21 mouse cellular contexts compared by ENCODE assay signal in the genomic region with DNA sequence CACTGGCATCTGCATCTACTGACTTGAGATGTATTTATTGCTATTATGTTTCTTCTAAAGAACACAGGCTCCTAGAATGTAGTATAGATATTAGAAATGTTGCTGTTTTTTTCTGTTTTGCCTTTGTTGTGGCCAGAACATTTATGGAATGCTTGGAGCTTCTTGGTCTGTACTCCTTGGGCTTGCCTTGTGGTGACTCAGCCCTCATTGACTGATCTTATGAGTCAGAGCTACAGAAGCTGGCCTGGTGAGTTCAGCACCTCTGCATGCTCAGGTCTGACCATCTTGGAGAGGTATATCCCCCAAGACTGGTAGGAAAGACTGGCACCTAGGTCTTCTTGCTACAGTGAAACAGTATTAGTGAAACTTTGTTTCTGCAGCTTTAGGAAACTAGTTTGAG. TPM values are rescaled to one million over a fixed set of nuclear protein-coding genes. Genes with fewer than 3 reads are reported as not detected.
DNase-seq lines count a peak whose midpoint lies in the region; ATAC-seq and TF ChIP-seq lines count a peak whose summit lies in the region.
"Had no signal": no experiment of that assay in that cellular context is flagged by ENCODE, and none has a peak within 500 bp of the region (broad histone marks: within the 10 kb centered on the region; RNA-seq: fewer than 3 reads in every experiment).

No protein-coding gene starts in this region.

- H3K27ac ChIP-seq in kidney, postnatal 0 days = no peak overlapping the region
- H3K27ac ChIP-seq in stomach, postnatal 0 days (replicated peaks) = no peak overlapping the region
- H3K27ac ChIP-seq: embryonic facial prominence, embryonic 13.5 days; forebrain, embryonic 13.5 days; hindbrain, embryonic 13.5 days; hindbrain, postnatal 0 days had no signal

- no peak overlapping the region for H3K9ac ChIP-seq in kidney, postnatal 0 days (ENCODE audit: low read depth, low read length)
- H3K9ac ChIP-seq in stomach, postnatal 0 days (ENCODE audit: low read length) = no peak overlapping the region
- H3K9ac ChIP-seq: embryonic facial prominence, embryonic 13.5 days; forebrain, embryonic 13.5 days; forebrain, postnatal 0 days; hindbrain, embryonic 13.5 days had no signal

- ATAC-seq in kidney, postnatal 0 days (replicated peaks; ENCODE audit: low FRiP score, low read depth) = 0 out of 2 replicates have a peak, but pooled peaks have one; percentile 13
- peak; percentile 73; the same call in 1 of the 2 replicates for ATAC-seq in stomach, postnatal 0 days (ENCODE audit: low FRiP score, low TSS enrichment)
- ATAC-seq: forebrain, embryonic 13.5 days; forebrain, postnatal 0 days; hindbrain, postnatal 0 days had no signal

- DNase-seq in kidney, postnatal 0 days (ENCODE audit: low spot score) = no peak
- no peak for DNase-seq in kidney, postnatal 10 days
- DNase-seq in 416B (ENCODE audit: low read depth) = peak; percentile 64
- peak; percentile 40 for DNase-seq in brain, adult 2 months (ENCODE audit: low read depth, low spot score)
- no peak for DNase-seq in stomach, postnatal 0 days (ENCODE audit: low spot score)
- DNase-seq in thymus, postnatal 36 days = no peak
- no peak for DNase-seq in cerebellum, adult 8-10 months
- DNase-seq: adrenal gland, adult 8-10 months; adrenal gland, postnatal 36 days; cerebellum, adult 11-12 months; cerebellum, adult 9-11 months; cerebellum, postnatal 36 days; forebrain, postnatal 0 days; gastrocnemius, postnatal 36 days; heart, adult 11 months; heart, postnatal 14 days had no signal

- peaks cover 7% of the 10 kb centered on the region; the same call in 1 of the 2 replicates for H3K4me1 ChIP-seq in kidney, postnatal 0 days (replicated peaks; ENCODE audit: insufficient read depth, low read length)
- H3K4me1 ChIP-seq in stomach, postnatal 0 days (replicated peaks; ENCODE audit: control insufficient read depth, insufficient read depth) = no peaks in the 10 kb centered on the region
- H3K4me1 ChIP-seq: forebrain, embryonic 13.5 days had no signal

- H3K27me3 ChIP-seq in kidney, postnatal 0 days (ENCODE audit: insufficient read depth, low read length) = no peaks in the 10 kb centered on the region
- no peaks in the 10 kb centered on the region for H3K27me3 ChIP-seq in stomach, postnatal 0 days (ENCODE audit: control insufficient read depth, insufficient read depth, low read length)
- H3K27me3 ChIP-seq: CH12.LX; embryonic facial prominence, embryonic 13.5 days; forebrain, embryonic 13.5 days; hindbrain, embryonic 13.5 days had no signal

- no peak for TF ChIP-seq CTCF in kidney, postnatal 0 days (IDR thresholded peaks at IDR 0.05; ENCODE audit: low read depth)
- no peak for TF ChIP-seq CTCF in stomach, postnatal 0 days (IDR thresholded peaks at IDR 0.05; ENCODE audit: low read depth)

- no peaks in the 10 kb centered on the region for H3K36me3 ChIP-seq in kidney, postnatal 0 days (ENCODE audit: insufficient read depth, low read length)
- H3K36me3 ChIP-seq in stomach, postnatal 0 days (ENCODE audit: control insufficient read depth, insufficient read depth, low read length) = no peaks in the 10 kb centered on the region

- no peak overlapping the region for H3K4me3 ChIP-seq in kidney, postnatal 0 days (replicated peaks; ENCODE audit: low read depth, low read length)
- H3K4me3 ChIP-seq in stomach, postnatal 0 days (ENCODE audit: low read depth, low read length) = no peak overlapping the region
- H3K4me3 ChIP-seq: embryonic facial prominence, embryonic 13.5 days; forebrain, embryonic 13.5 days; hindbrain, embryonic 13.5 days had no signal

- no peak overlapping the region for H3K4me2 ChIP-seq in kidney, postnatal 0 days (ENCODE audit: low read length)
- H3K4me2 ChIP-seq in stomach, postnatal 0 days (replicated peaks; ENCODE audit: low read depth) = no peak overlapping the region
- H3K4me2 ChIP-seq: embryonic facial prominence, embryonic 13.5 days; forebrain, embryonic 13.5 days; hindbrain, embryonic 13.5 days had no signal

- no peaks in the 10 kb centered on the region for H3K9me3 ChIP-seq in kidney, postnatal 0 days (replicated peaks; ENCODE audit: low read length)
- H3K9me3 ChIP-seq in stomach, postnatal 0 days (ENCODE audit: control insufficient read depth, low read length) = no peaks in the 10 kb centered on the region
- H3K9me3 ChIP-seq: forebrain, embryonic 13.5 days; hindbrain, embryonic 13.5 days had no signal

- no peak for TF ChIP-seq EP300 in stomach, postnatal 0 days (optimal IDR thresholded peaks at IDR 0.05)

RNA-seq across cellular contexts. Expression of gene Ppp3ca, which starts 52.6 kb away (rescaled TPM):
- 60.7 and 66.1 TPM in 2 replicates for polyA plus RNA-seq in kidney, postnatal 0 days (2015; fragmentation: Nextera tagmentation; extraction: Ambion mirVana)
- 50.2 and 52.7 TPM in 2 replicates for polyA plus RNA-seq in stomach, postnatal 0 days (2015; fragmentation: Nextera tagmentation; extraction: Ambion mirVana)

Comparison
In these comparisons a context has a peak if more than half of its experiments do, and no peak if none do; other contexts are left out.
1. DNase-seq: peak in 416B (single experiment) and brain, adult 2 months (single experiment); none in kidney, postnatal 0 days (single experiment), kidney, postnatal 10 days (single experiment), stomach, postnatal 0 days (single experiment), thymus, postnatal 36 days (0 of 2) and cerebellum, adult 8-10 months (single experiment).